Mouse (Mus musculus) lung, adult 2 months (tissue): Measurements from ENCODE around the gene Mapk8ip3. TPM values are rescaled to one million over a fixed set of nuclear protein-coding genes. Genes with fewer than 3 reads are reported as not detected.

Source experiments
- DNase-seq: peaks from one replicate; pipeline ENCODE4 v3.0.0; 2022
- H3K4me1 ChIP-seq: fragments of 200-500 bp; 2 replicates; pipeline ENCODE4 v1.6.1; 2011; ENCODE audit warnings: low read length; ENCODE audit not compliant: control insufficient read depth, insufficient read depth
- H3K4me3 ChIP-seq: fragments of 200-500 bp; replicated peaks from 2 replicates; pipeline ENCODE3; 2011; ENCODE audit warnings: low read depth, mild to moderate bottlenecking, control low read depth, low read length; ENCODE audit errors: extremely low read depth
- CTCF ChIP-seq: fragments of 200-500 bp; IDR thresholded peaks from 2 replicates; pipeline ENCODE4 v1.5.1; 2011; ENCODE audit warnings: mild to moderate bottlenecking, low read length, control low read depth; ENCODE audit not compliant: insufficient read depth
- POLR2A ChIP-seq: fragments of 200-500 bp; IDR thresholded peaks from 2 replicates; pipeline ENCODE4 v1.6.1; 2011; ENCODE audit warnings: low read depth, mild to moderate bottlenecking, control low read depth, low read length, borderline replicate concordance; ENCODE audit errors: extremely low read depth
- WGBS: fragments of 180-500 bp; shearing (Covaris S2); methylation state at CpG from one replicate; pipeline ENCODE4 v1.1.7; 2018; 5-methylcytosine and 5-hydroxymethylcytosine counted together
- polyA plus RNA-seq: library from polyadenylated mRNA; depleted of rRNA; stranded (reverse); fragments of >200 nt; gene quantifications from 2 replicates; pipeline ENCODE4 v1.2.3, GENCODE M21; 2012

The Mapk8ip3 gene
- polyA plus RNA-seq, 1 experiment = 119 TPM

DNA sequence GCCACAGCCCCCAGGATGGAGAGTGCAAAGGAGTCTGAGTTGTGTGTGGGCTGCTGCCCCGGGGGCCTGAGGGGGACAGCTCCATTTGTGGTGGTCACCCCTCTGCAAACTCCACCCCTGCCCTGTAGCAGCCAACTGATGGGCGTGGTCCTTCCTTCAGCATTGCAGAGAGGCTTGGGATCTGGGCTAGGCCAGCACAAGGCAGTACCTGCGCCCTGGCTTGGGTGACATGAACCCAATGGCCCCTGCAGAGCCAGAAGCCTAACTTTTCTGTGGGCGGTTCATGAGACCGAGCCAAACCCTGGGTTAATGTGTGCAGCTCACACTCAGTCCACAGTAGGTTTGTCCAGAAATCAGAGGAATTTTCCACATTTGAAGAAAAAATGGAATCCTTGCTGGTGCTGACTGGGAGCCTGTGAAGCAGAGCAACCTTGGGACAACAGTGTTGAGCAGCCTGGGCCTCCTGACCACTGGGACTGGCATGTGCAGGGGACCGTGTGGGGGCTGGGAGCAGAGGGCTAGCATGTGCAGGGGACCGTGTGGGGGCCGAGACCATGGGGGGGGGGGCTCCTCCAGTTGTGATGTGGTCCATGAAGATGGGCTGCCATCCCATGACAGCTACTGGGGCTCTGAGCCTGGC is 78.8 kb downstream of the Mapk8ip3 start:
- WGBS = 87% methylated on average over 8 of the region's 8 CpGs
- DNase-seq = no peak
- no peaks in the 10 kb centered on the region for H3K4me1 ChIP-seq
- H3K4me3 ChIP-seq = no peak overlapping the region
- no peak for TF ChIP-seq CTCF
- TF ChIP-seq POLR2A = no peak

DNA sequence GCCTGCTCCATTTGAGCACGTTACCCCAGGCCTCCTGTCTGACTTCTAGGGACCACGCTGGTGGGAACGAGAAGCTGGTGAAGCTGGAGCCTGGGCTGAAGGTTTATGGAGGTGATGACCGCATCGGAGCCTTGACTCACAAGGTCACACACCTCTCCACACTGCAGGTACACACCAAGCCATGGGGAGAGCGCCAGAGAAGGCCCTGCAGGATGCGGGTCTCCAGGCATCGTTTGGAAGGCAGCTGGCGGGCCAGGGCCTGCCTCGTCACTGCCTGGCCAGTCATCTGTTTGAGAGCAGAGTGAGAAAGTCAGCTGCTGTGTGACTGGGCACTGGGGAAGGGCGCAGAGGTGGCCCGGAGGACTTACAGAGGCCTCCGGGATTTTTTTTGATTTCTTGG is 80.2 kb downstream of the Mapk8ip3 start:
- DNase-seq = no peak
- WGBS = 91% methylated on average over 13 of the region's 13 CpGs
- no peaks in the 10 kb centered on the region for H3K4me1 ChIP-seq
- no peak overlapping the region for H3K4me3 ChIP-seq
- TF ChIP-seq POLR2A (no peak), CTCF (no peak)

DNA sequence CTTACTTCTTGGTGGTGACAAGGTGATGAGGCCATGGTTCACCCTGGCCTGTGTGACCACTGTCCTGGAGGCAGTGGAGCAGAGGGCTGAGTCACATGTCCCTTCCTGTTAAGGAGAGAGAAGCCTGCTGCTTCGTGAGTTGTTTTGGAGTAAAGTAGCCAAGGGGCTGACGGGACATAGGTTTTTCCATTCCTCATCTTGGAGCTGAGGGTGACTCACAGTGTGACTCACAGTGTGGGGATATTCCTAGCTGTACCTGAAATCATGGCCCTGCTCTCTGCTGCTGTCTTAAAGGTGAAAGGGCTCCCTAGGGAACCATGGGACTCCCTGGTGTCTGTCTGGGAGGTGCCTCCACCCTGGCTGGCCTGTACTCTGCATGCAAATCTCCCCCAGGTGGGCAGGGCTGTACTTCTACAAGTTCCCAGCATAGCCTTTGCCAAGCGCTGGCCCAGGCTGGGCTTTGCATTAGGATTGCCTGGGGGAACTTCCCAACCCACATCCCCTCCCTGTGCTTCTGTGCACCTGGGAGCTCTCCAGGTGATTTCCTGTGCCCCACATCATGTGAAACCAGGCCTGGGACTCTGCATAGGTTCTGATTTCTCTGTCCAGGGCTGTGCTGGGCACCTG is 80.8 kb downstream of the Mapk8ip3 start:
- 75% methylated on average over 3 of the region's 3 CpGs for WGBS
- no peak overlapping the region for H3K4me3 ChIP-seq
- TF ChIP-seq CTCF (no peak), POLR2A (no peak)
- no peaks in the 10 kb centered on the region; the same call in 1 of the 2 replicates for H3K4me1 ChIP-seq
- no peak for DNase-seq

DNA sequence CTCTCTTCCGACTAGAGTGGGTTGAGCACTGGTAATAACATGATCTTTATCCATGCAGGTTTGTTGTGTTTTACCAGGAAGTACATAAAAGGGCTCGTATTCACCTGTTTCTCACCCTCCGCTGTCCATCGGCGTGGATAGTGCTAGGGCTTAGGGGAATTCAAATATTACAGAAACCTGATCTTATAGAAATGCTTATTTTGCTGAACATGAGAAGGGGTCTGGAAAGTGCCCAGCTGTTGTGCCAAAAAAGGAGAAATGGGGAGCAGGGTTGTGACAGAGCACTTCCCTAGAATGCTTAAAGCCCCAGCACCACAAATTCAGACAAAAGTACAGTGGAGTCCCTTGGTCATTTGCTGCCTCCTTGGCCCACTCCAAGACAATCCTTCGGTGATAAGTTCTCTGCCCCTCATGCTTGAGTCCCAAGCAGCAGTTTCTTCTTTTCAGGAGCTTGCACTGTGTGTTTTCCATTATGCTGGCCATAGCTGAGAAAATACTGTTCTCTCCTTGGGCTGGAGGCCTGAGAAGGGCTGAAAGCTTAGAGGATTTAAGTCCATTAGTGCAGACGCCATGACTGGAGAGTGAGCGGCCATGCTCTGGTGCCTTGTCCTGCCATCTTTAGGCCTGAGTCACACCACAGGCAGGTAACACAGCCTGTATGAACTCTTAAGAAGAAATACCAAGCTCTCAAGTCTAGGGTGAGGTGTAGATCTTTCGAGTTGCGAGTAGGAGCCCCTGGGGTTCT is 85.2 kb downstream of the Mapk8ip3 start:
- TF ChIP-seq CTCF (no peak), POLR2A (no peak)
- Histone ChIP-seq H3K4me1 (peaks cover 2% of the 10 kb centered on the region; the same call in 1 of the 2 replicates), H3K4me3 (no peak overlapping the region)
- no peak for DNase-seq
- WGBS = 79% methylated on average over 10 of the region's 10 CpGs

DNA sequence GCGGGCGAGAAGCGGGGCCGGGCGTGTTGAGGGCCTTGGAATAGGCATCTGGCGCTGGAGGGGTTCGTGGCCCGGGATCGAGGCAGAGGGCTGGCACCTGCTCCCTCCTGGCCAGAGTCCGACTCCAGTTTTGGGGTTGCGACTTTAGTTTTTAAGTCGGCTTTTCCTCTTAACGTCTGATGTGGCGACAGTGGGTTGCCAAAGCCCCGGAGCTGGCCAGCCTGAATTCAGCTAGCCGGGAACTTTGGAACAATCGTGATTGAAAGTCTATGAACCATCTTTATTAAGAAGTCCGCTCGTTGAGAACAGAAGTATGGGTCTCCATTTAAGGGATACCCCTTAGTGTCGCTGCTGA is 86.0 kb downstream of the Mapk8ip3 start:
- no peak for DNase-seq
- H3K4me1 ChIP-seq = peaks cover 2% of the 10 kb centered on the region; the same call in 1 of the 2 replicates
- peak overlapping the region; percentile 77 for H3K4me3 ChIP-seq
- no peak for TF ChIP-seq POLR2A
- no peak for TF ChIP-seq CTCF
- WGBS = 1% methylated on average over 20 of the region's 20 CpGs

DNA sequence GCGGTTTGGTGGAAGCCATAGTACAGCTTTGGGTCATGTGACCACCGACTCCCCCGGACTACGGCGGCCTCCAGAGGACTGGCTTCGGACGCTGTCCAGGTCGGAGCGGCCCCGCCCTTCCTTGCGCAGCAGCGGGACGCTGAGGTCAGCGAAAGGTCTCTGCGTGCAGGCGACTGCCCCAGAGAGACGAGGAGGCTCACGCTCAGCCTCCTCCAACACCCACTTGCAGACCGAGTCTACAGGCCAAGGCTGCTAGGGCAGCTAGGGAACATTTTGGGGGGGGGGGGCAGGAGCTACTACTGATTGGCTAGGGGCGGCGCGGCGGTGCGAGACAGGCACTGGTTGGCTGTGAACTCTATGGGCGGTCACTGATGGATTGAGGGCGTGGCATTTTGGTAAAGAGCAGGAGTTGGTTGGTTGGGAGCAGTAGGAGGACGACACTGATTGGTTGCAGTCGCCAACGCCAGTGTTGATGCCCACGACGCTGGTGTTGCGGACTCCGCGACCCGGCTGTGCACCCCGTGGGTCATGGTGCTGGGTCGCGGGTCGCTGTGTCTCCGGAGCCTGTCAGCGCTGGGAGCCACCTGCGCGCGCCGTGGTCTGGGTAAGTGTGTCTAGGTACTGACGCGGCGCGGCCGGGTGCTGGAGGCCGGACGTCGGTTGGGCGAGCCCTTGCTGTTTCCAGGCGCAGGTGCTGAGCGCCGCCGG is 86.6 kb downstream of the Mapk8ip3 start, which contains the start of gene Fahd1:
Gene Fahd1, minus strand, starts transcription at position 300 of the 708 bp plus-strand sequence.
- peaks cover 2% of the 10 kb centered on the region; the same call in 1 of the 2 replicates for H3K4me1 ChIP-seq
- under 1% methylated on average over 58 of the region's 58 CpGs for WGBS
- TF ChIP-seq POLR2A (peak; percentile 64; the same call in 1 of the 2 replicates), CTCF (no peak)
- DNase-seq = peak; percentile 96
- H3K4me3 ChIP-seq = peak within 1 kb of the TSS; percentile 98

DNA sequence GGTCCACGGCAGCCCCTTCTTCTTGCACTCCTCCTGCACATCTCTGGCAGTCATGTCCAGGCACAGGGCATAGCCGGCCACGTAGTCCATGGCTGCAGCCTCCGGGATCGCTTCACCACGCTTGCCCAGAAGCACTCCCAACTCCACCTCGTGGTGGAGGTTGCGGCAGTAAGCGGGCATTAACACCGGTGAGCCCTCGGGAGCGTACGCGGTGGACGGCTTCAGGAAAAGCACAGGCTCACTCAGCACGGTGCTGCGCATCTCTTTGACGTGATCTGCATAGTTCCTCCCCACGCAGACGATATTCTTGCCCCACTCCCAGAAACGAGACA is 87.1 kb downstream of the Mapk8ip3 start:
- no peak for DNase-seq

DNA sequence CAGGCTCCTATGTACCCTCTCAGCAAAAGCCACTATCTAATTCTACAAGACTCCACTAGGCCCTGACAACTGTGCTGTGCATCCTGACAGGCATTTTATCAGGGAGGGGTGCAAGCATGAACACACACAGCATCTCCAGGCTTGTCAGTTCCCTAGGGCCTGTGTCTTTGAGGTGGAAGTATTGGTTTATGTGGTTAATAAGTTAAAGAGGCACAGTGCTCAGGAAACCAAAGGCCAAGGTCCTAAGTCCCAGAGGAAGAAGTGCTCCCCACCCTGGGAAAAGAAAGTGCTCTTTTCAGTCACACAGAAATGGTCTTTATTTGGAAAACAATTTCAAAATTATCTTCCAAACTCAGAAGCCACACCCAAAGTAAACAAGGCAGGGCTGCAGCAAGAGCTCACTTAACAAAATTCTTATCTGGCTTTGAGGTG is 88.2 kb downstream of the Mapk8ip3 start:
- no peak for DNase-seq
- H3K4me3 ChIP-seq = no peak overlapping the region
- TF ChIP-seq CTCF (no peak), POLR2A (no peak)
- peaks cover 2% of the 10 kb centered on the region; the same call in 1 of the 2 replicates for H3K4me1 ChIP-seq

More for the DNA sequence above, 87.1 kb downstream of the Mapk8ip3 start:
- under 1% methylated on average over 21 of the region's 21 CpGs for WGBS
- peak overlapping the region; percentile 98 for H3K4me3 ChIP-seq
- peak; percentile 24; the same call in 1 of the 2 replicates for TF ChIP-seq CTCF
- TF ChIP-seq POLR2A = no peak; the same call in 1 of the 2 replicates
- peaks cover 2% of the 10 kb centered on the region; the same call in 1 of the 2 replicates for H3K4me1 ChIP-seq

DNA sequence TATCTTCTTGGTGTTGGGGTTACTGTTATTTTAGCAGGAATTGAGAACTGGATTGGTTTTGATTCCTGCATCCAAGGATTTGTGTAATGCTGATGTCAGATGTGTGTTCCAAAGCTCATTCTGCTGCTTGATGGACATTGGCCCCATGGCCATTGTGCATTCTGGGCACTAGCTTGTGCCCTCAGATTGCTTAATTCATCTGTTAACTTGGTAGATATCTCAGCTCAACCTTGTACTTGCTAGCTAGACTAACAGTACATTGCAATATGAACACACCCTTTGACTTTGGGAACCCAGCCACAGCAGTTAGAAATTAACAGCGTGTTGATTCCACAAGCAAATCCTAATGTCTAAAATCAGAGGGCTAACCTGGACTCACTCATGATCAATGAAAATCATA is 89.4 kb downstream of the Mapk8ip3 start:
- no peak for DNase-seq
- Histone ChIP-seq H3K4me1 (peaks cover 2% of the 10 kb centered on the region; the same call in 1 of the 2 replicates), H3K4me3 (no peak overlapping the region)
- TF ChIP-seq POLR2A = no peak
- no peak for TF ChIP-seq CTCF
- 92% methylated on average over 1 of the region's 1 CpGs for WGBS
